Mouse (Mus musculus): ENCODE results near the gene Lhfpl2.
"Not testable (repeated sequence)": the region's sequence is repeated elsewhere in the genome, so short reads cannot be mapped to it uniquely, and the experiment has no call there.

Gene Lhfpl2

DNA sequence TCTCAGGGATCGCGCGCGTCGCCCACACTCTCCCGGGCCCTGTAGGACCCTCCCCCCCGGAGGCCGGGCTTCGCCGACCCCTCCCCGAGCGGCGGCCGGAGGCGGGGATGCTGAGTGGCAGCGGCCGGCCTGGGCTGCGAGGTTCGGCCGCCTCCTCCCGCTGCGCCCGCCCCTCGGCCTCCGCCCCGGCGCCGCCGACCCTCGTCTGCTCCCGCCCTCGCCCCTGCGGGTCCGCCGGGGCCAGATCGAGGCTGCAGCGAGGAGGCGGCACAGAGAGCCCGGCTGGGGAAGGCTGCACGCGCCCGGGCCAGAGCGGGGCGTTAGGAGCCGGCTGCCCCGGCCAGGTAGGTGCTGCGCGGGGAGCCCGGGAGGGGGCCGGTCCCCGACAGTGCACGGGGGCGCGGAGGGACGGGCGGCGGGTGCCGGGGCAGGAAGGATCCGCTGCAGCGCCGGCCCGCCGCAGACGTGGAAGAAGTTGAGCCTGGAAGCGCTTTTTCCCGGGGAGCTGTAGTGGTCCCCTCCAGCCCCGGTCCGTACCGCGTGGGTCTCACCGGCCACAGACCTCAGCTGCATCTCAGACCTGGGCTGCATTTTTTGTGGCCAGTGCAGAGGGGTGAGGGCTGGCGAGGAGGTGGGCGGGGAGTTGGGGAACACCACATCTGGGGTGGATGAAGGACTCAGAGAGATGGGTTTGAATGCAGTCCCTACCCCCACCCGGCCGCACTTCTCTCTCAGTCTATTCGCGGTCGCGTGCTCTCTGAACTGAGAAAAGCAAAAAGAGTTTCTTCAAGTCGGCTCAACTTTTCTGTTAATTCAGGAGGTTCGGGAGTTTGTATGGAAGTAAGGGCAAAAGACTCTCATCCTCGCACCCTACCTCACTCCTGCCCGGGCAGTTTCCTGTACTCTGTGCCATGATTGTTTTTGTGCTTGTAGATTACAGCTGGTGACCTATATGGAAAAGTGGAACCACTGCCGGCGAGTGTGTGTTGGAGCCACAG lies at the start of gene Lhfpl2:
Gene Lhfpl2 (plus strand): TSS at position 234 of the 998 bp plus-strand sequence.
- DNase-seq = no peak

DNA sequence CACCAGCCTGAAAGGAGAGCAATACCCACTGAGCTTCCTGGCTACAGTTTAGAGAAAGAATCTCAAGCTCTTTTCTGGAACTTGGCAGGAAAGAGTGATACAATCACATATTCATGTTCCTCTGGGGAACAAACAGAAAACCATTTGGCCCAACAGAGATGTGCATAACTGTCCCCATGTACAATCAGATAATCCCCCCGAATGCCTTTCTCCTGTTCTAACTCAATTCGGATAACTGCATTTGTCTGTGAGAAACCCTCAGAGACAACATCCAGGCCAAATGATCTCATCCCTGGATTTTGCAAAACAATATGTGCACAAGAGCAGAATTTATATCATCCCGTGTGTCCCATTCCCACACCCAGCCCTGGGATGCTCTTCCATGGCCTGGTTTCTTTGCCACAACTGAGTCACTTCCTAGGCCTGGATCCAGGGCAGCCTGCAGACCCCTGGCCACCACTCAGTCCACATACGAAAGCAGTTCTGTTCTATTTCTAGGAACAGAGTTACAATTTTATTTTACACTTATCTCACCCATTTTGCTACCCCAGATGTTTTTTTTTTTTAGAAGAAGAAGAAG lies 45.5 kb upstream of the Lhfpl2 start:
- no peak for DNase-seq

DNA sequence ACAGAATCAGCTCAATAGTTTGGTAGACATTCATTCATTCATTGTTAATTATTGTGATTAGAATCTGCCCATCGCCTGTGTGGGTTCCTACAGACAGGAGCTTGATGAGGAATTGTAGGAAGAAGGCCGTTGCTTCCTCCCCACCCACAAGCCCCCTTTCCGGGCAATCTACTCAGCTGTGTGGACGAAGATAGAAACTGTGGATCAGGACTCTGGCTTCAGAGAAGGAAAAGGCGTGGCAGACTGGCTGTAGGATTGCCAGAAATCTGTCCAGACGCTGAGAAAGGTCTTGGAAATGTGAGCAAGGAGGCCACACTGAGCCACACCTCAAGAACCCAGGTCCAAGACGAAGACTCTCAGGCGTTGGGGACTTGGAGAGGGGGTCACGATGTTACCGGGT lies 43.6 kb upstream of the Lhfpl2 start:
- peak; percentile 43 for DNase-seq

DNA sequence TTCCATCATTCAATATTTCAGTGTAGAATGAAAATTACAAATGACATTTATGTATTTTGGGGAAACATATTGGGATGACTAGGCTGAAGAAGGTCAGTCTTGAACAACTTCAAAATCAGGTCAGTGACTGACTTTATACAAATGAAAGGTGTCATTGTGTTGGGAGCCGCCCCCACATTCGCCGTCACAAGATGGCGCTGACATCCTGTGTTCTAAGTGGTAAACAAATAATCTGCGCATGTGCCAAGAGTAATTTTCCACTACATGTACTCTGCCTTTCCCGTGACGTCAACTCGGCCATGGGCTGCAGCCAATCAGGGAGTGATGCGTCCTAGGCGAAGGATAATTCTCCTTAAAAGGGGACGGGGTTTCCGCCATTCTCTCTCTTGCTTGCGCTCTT lies 33.0 kb upstream of the Lhfpl2 start:
- DNase-seq = not testable (repeated sequence)

DNA sequence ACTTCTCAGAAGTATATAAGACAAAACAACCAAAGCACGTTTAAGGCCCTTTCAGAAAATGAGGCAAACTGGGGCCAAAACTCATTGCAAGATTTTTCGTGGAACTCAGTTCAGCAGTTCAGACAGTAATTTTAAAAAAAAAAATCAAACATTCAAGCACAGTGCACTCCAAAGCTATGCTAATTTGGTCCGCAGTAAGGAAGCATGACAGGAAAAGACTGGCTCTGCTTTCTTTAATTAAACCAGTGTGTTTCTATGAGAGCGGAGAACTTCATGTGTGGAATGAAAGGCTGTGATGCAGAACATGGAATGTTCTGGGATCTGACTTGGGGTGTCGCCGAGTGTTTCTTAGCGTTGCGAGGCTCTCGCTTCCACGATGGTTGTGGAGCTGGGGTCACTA lies 28.4 kb upstream of the Lhfpl2 start:
- DNase-seq = no peak

DNA sequence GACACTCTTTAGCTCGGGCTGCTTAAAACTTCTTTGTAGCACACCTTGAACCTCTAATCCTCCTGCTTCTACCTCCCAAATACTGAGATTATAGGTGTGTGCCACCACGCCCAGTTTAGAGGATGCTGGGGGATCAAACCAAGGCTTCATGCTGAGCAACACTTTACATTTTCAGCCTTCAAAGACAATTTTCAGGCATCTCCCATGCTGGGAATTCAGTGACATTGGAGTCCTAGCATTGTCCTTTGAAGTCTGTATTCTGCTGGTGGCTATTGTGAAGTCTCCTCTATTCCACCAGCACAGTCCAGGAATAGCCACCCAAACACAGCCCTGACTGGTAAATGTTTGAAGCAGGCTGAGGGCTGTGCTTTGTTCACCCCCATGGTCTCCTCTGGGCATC lies 27.0 kb upstream of the Lhfpl2 start:
- no peak for DNase-seq

DNA sequence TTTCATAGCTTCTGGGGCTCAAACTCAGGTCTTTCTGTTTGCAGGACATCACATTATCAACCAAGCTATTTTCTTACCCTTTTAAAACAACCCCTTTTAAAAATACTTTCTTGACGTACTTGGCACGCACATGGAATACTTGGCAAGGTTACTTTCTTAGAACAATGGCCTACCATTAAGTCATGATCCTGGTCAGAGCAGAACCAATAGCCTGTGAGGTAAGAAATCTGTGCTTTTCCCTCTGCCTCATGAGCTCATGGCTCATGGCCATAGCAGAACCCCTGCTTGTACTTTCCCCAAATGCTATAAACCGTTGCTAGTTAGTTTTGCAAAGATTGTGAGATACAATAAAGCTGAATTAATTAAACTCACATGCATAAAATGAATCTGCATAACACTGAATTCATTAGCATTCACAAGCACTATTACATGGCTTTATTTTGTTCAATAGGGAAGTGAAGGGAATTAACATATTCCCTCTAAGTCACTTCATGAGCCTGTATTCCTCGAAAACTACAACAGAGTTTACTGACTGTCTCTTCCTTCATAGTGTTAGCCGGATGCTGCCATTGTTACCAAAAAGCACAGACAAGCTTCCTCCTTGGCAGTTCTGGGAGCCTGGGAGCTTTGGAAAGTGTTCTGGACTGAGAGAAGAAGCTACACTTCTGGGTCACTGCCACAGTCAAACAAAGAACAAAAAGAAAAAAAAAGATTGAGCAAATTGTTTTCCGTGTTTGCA lies 20.1 kb upstream of the Lhfpl2 start:
- DNase-seq = peak; percentile 45

DNA sequence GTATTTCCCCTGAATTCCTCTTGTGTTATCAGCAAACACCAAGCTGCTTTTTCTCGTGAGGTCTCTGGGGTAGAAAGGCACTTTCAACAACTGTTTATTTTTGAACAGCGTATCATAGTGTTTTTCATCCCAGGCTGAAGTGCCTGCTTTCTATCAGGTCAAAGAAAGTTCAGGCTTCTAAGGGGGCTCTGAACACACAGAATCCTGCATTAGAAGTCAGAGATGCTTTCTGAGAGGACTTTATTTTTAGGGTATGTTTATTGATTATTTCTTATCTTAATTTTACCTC lies 19.6 kb upstream of the Lhfpl2 start:
- DNase-seq = no peak

DNA sequence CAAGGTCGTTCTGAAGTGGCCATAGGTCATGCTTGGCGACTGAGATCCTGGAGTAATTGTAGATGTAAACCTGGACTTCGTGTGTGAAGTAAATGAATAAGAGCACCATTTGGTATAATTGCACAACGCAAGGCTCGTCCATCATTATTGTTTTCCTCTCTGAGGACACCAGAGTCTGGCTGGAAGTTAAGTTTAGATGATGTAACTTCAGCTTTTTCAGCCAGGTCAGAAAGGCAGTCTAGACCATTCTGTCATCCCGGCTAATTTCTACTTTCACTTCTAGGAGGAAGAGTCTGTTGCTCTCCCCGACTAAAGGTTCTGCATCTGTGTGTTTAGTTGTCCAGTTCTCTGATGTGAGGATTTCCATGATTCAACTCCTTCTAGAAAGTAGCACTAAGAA lies 7.6 kb upstream of the Lhfpl2 start:
- DNase-seq = no peak

DNA sequence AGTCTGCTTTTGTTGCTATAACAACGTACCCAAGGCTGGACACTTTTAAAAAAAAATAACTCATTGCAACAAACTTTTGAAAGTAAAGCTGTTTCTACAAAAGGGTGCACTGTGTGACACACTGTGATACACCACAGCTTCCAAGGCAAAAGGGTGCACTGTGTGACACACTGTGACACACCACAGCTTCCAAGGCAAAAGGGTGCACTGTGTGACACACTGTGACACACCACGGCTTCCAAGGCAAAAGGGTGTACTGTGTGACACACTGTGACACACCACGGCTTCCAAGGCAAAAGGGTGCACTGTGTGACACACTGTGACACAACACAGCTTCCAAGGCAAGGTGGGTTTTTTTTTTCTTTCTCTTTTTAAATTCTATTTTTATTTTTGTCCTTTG lies 6.8 kb upstream of the Lhfpl2 start:
- no peak for DNase-seq

DNA sequence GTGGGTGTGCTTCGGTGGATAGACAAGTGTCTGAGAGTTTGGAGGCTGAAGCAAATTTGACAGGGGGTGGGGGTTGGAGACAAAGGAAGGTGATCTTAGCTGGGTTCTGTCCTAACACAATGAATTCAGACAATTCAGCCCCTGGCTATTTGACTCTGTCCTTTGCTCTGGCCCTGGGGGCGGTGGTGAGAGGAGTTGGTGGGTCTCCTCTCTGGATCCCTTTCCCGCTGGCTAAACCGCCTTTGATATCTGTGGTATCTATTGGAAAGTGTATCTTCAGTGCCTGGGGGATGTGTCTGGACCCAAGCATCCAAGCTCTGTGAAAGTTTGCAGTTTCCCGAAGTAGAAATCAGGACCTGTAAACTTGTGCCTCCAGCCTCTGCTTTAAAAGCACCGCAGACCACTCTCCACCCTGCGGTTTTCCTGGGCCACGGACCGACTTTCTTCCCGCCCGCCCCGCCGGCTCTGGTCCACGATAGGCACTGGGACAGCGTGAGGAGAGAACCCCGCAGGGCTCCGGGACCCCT lies 497 bp upstream of the Lhfpl2 start:
- no peak for DNase-seq

DNA sequence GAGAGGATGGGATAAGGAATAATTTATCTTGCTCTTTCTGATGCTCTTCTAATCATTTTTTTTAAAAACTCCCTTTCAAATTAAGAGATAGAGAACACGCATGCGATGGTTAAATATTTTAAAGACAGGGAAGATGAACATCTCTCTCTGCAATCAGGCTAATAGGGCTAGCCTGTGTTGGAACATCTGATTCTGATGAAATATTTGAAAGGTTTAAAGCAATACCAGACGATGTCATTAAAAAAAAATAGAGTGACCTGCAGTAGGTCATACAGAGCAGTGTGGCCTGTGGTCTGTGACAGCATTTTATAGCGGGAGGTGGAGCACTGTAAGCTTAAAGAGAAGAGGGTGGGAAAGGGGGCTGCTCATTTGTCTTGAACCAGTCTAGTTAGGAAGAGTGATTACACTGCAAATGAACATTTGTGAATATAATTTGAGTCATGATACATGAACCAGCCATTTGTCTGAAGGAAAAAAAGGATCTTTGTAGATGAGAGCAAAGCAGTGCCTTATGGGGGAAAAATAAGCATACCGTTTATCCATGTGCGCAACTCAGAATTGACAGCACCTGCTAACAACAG lies 1.1 kb downstream of the Lhfpl2 start:
- DNase-seq = no peak

DNA sequence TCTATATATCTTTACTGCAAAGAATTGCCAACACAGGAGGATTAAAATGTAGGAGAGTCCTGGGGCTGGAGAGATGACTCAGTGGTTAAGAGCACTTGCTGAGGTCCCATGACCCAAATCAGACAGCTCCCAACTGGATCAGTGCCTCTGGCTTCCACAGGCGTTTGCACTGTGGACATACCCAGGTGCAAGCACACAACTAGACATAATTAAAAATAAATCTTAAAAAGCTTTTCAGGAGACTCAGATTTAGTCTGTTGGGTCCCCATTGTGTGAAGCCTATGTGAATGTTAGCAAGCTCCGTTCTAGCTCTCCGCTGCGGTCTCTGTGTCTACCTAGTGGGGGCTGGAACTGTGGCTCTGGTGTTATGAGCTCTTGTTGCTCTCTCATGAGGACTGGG lies 1.8 kb downstream of the Lhfpl2 start:
- no peak for DNase-seq

DNA sequence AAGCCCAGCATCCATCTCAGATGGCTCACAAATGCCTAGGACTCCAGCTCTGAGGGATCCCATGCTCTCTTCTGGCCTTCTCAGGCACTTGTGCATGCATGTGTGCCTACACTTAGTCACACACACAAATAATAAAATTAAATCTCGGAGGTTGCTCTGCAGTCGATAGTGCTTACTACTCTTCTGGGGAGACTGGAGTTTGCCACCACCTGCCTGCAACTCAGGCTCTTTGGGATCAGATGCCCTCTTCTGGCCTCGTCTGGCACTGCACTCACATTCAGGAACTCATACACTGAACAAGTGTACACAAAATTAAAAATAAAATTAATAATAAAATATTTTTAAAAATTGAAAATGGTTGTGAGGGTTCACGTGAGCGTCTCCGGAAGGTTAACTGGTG lies 2.2 kb downstream of the Lhfpl2 start:
- peak; percentile 67 for DNase-seq

DNA sequence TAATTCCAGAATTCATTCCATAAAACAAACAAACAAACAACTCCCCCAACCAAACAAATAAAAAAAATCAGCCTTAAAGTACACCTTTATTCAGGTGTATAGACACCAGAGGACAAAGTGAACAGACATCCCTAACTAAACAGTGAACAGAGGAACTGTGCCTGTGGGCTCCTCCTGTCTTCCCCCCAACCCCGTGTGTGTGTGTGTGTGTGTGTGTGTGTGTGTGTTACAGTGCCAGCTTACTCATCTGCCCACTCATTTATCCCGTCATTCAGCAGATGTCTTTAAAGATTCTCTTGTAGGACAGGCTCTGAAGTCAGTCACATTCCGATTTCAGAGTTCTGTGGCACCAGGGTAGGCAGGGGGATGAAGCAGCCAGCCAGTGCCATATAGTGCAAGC lies 2.9 kb downstream of the Lhfpl2 start:
- DNase-seq = no peak

DNA sequence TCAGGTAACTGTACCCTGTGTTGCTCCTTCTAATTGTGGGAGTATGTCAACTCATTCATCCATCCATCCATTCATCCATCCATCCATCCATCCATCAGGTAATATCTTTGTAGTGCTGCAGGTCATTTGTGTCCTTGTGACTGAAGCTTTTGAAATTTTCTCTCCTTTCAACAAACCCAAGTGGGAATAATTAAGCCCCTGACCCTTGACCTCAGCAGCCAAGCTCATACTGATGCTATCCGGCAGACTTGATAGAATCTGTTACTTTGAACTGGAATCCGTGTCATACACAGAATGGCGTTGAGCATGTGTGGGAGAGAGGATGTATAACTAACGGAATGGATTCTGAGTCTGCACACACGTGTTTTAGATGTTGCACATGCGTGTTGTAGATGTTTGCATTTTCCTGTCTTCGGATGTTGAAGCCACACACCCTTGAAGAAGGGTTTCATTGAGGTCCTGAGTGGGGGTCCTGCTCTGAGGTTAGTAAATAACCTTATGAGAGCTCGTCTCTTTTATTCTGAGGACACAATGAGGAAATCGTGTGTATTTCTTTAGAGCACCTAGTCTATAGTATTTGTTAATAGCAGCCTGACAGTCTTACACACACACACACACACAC lies 3.8 kb downstream of the Lhfpl2 start:
- DNase-seq = no peak

DNA sequence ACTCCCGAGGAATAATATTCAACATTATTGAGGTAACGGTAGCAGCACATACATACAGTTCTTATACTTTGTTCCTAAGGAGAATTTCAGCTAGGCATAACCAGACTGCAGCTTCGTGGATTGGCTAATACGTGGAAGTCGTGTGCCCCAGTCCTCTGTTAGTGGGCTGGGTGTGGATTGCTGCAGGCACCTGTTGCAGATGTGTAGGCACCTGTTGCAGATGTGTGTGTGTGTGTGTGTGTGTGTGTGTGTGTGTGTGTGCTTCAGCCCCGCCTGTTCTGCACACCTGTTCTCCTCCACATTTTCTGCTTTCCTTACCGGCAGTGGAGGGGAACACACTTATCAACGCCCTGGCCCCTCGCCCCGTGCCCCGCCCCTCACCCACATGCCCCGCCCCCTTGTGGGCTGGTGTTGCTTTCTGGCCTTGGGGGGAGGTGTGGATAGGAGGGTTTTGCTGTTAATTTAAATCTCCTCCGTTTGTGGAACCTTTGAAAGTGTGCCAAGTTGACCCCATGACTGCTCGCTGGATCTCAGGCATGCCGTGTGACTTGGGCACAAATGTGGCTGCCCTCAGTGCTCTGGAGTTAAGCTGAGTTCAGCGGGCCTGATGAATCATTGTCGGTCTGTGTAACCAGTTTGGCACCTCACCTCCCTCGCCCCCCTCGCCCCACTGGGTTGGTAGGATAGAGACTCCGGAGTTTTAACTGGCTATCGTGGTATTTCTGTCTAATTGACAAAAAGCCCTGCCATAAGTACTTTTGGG lies 4.9 kb downstream of the Lhfpl2 start:
- peak; percentile 84 for DNase-seq

DNA sequence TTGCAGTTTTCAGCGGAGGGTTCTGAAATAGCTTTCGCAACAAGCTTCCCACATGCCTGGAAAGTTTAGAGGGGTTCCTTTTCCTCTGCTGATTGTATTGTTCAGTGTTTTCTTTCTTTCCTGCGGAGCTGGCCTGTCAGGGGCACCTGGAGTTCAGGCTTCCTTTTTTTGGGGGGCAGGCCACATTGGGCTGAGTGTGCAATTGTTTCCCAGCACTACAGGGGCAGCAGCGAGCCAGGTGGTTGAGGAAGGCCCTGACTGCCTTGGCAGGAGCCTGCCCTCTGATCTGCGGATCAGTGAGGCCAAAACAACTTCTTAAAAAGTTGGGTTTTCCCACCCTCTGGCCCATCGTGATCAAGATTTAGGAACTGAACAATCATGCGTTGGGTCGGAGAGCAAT lies 5.6 kb downstream of the Lhfpl2 start:
- DNase-seq = peak; percentile 42

DNA sequence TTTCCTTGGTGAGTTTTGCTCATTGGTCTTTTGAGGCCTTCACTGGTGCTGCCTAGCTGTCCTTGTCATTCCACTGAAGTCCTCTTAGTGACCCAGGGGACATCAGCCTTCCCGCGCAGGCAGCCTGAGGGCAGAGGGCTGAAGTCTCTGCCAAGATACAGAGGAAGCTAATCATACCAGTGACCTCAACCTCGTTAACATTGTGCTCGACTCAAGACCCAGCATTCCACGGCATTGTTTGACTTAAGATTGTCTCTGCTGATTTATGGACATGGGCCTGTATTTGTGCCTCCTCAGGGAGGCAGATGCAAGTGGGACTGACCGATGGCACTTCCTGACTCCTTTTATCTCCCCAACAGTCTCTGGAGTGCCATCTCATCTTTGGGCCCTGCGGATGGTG lies 7.0 kb downstream of the Lhfpl2 start:
- DNase-seq = peak; percentile 71

DNA sequence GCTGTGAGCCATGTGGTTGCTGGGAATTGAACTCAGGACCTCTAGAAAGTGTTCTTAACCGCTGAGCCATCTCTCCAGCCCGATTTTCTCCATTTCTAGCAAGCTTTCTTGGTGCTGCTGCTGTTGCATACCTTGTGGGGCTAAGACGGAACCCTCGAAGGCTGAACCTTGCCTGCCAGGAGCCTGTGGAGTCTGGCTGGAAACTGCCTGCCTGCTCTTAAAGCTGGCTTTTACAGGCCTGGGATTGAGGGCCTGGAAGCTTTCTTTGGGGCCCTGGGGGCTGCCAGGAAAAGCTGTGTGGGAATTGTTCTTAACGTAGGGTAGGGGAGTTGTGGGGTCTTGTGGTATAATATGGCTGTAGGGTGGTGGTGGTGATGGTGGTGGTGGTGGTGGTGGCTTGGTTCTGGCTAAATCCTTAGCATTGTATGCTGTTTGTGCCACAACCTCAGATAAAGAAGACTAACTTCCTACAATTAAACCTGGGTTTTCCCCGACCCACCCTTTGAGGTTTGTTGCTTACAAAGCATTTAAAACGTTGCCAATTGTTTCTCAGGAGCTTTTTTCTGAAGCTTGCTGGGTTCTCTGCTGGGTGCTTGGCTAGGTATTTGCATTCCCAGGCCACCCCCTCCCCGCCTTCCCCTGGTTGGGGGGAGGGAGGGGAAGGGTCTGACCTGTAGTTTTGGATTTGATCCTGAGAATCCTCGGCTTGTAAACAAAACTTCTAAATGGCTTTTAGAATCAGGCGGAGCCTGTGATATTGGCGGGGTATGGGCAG lies 7.9 kb downstream of the Lhfpl2 start:
- DNase-seq = no peak

DNA sequence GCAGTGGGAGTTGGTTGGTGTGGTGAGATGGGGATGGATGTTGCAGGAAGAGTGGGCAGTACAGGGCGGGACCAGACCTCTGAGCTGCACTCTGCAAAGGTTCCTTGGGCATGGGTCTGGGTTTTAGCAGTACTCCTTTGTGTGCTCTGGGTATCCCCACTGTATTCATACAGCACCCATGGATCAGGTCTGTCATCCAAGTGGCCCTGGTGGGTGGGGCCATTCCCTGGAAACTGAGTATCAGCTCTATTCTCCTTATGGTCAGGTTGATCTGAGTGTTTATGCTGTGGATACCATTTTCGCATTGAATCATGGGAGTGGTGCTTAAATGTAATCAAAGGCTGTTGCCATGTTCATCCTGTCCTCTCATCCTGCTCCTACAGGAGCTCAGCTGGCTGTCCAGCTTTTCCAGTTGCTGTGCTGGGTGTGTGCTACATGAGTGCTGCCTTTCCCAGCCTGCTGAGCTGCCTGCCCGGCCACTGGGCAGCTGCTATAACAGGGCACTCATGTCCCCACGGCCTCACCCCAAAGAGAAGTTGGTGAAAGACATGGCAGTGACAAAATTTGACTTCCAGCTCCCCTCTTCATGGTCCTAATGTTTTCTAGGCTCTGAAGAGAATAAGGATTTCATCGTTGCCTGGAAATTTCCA lies 9.2 kb downstream of the Lhfpl2 start:
- DNase-seq = no peak

All from kidney, adult 9 months (tissue).